Mouse (Mus musculus) stomach, embryonic 14.5 days (tissue): ENCODE measurements at regions not wholly inside any gene's neighbourhood (a gene's known extent, or its start where the extent isn't known, plus 50 kb on each side); places are given as distances from the start of the nearest gene placed in this dataset.

ENCODE experiments used
- ATAC-seq: fragments of 200-750 bp; cut with Nextera tagmentation; 2 replicates; pipeline ENCODE4 v1.8.0; 2017; ENCODE audit warnings: low read depth, moderate TSS enrichment; ENCODE audit not compliant: insufficient number of reproducible peaks, insufficient read depth, low FRiP score
- H3K27ac ChIP-seq: fragments of 300-500 bp; sonication (generic); 2 replicates; pipeline ENCODE4 v1.5.1; 2014; ENCODE audit warnings: mild to moderate bottlenecking, low read length, moderate library complexity, mixed read lengths
- H3K27me3 ChIP-seq: fragments of 300-500 bp; sonication (generic); 2 replicates; pipeline ENCODE4 v1.6.1; 2014; ENCODE audit warnings: low read length, control low read depth, mixed read lengths; ENCODE audit not compliant: control insufficient read depth, insufficient read depth
- H3K36me3 ChIP-seq: fragments of 300-500 bp; sonication (generic); 2 replicates; pipeline ENCODE4 v1.6.1; 2014; ENCODE audit warnings: mild to moderate bottlenecking, control low read depth, low read length, moderate library complexity, mixed read lengths; ENCODE audit not compliant: control insufficient read depth, insufficient read depth
- H3K4me1 ChIP-seq: fragments of 300-500 bp; sonication (generic); 2 replicates; pipeline ENCODE4 v1.6.1; 2014; ENCODE audit warnings: low read length, control low read depth, mixed read lengths; ENCODE audit not compliant: control insufficient read depth, insufficient read depth
- H3K4me2 ChIP-seq: fragments of 300-500 bp; sonication (generic); replicated peaks from 2 replicates; pipeline ENCODE4 v1.6.1; 2014; ENCODE audit warnings: low read depth, low read length, control low read depth
- H3K4me3 ChIP-seq: fragments of 300-500 bp; sonication (generic); 2 replicates; pipeline ENCODE4 v1.5.1; 2014; ENCODE audit warnings: low read depth, low read length, control low read depth
- H3K9ac ChIP-seq: fragments of 300-500 bp; sonication (generic); replicated peaks from 2 replicates; pipeline ENCODE4 v1.6.1; 2014; ENCODE audit warnings: low read depth, mild to moderate bottlenecking, control low read depth, low read length, moderate library complexity, mixed read lengths
- H3K9me3 ChIP-seq: fragments of 300-500 bp; sonication (generic); 2 replicates; pipeline ENCODE4 v1.6.1; 2016; ENCODE audit warnings: low read depth, low read length, control low read depth; ENCODE audit not compliant: control insufficient read depth
- WGBS: fragments of 180-500 bp; shearing (Covaris S2); extraction: QIAGEN DNeasy Blood & Tissue Kit; methylation state at CpG from one replicate; pipeline ENCODE4 v1.1.7; 2014; 5-methylcytosine and 5-hydroxymethylcytosine counted together

DNA sequence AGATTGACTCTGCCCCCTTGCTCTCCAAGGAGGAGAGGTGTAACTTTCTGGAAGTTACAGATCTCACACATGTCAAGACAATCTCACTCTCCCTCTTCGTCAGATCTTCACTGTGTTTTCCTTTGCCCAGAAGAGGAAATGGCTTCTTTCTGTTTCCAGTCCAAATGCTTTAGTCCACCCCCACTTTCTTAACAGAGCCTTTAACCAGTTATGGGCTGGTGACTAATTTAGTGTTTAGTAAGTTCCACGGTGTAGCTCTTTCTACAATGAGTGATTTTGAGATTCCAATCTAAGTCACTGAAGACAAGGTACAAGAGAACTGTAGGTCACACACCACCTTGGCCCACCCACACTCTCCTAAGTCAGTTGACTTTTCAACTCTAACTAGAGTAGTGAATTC lies 107.3 kb upstream of the Fn1 start:
- WGBS, result 60% methylated on average over 2 of the region's 2 CpGs
- Histone ChIP-seq H3K27me3 (no peaks in the 10 kb centered on the region), H3K36me3 (no peaks in the 10 kb centered on the region), H3K27ac (no peak overlapping the region), H3K9me3 (no peaks in the 10 kb centered on the region), H3K4me1 (no peaks in the 10 kb centered on the region), H3K4me2 (no peak overlapping the region), H3K9ac (no peak overlapping the region), H3K4me3 (no peak overlapping the region)
- ATAC-seq, result no peak

DNA sequence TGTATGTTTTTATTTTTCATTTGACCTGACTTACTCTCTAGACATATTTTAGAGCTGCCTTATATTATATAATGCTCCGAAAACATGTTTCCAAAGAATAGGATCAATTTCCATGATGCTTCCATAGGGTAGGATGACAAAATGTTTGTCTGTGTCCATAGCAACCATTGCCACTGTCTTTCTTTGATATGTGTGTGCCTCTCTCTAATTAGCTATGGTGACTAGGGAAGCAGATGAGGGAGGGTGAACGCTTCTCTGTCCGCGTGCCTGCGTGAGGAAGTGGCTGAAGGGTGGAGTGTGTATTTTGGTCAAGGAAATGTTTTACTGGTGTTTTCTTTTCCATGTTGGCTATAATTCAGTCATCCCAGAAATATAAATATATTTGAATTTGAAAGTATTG lies 104.2 kb upstream of the Fn1 start:
- Histone ChIP-seq H3K27me3 (no peaks in the 10 kb centered on the region), H3K9me3 (peaks cover 7% of the 10 kb centered on the region; the same call in 1 of the 2 replicates), H3K36me3 (no peaks in the 10 kb centered on the region), H3K4me2 (no peak overlapping the region), H3K4me3 (no peak overlapping the region), H3K9ac (no peak overlapping the region), H3K4me1 (no peaks in the 10 kb centered on the region), H3K27ac (no peak overlapping the region)
- 89% methylated on average over 5 of the region's 5 CpGs for WGBS
- ATAC-seq, result no peak

DNA sequence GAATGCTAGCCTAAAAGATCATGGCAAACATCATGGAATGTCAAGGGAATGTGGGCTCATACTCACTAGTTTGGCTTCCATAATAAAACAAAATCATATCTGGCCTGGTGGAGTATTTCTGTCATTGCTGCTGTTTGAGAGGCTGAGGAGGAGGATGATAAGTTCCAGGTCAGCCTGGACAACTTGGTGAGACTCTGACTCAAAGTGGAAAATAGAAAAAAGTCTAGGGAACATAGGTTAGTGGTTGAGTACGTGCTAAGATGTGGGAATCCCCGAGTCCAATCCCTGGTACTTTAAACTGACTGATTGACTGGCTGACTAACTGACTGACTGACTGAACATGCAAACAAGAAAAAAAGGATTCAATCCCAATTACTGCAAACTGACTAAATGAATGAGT lies 103.2 kb upstream of the Fn1 start:
- Histone ChIP-seq H3K36me3 (no peaks in the 10 kb centered on the region), H3K4me2 (no peak overlapping the region), H3K27ac (no peak overlapping the region), H3K4me1 (no peaks in the 10 kb centered on the region), H3K27me3 (no peaks in the 10 kb centered on the region), H3K9me3 (peaks cover 7% of the 10 kb centered on the region; the same call in 1 of the 2 replicates), H3K4me3 (no peak overlapping the region), H3K9ac (no peak overlapping the region)
- no peak for ATAC-seq
- 83% methylated on average over 2 of the region's 2 CpGs for WGBS

DNA sequence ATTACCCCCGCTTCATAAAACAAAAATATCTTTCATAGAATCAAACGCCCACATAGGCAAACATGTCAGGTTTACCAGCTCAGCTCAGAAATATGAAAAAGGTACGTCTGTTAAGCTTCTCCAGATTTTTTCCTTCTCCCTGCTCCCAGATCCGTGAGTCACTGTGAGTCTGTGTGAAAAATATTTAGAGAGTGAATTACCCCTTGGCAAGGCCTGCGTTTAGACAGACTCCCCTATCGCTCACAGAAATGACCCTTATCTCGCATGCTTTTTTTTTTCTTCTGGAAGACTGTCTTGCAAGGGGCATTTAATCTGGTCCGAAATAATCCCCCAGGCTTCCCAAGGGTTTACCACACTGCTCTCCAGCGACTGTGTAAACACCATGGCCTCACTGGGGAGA lies 102.4 kb upstream of the Fn1 start:
- no peak overlapping the region for H3K4me3 ChIP-seq
- no peaks in the 10 kb centered on the region for H3K36me3 ChIP-seq
- no peak overlapping the region for H3K4me2 ChIP-seq
- no peaks in the 10 kb centered on the region for H3K27me3 ChIP-seq
- H3K9ac ChIP-seq, result no peak overlapping the region
- H3K4me1 ChIP-seq, result no peaks in the 10 kb centered on the region
- H3K27ac ChIP-seq, result no peak overlapping the region
- 27% methylated on average over 9 of the region's 9 CpGs for WGBS
- ATAC-seq, result no peak
- peaks cover 7% of the 10 kb centered on the region; the same call in 1 of the 2 replicates for H3K9me3 ChIP-seq

DNA sequence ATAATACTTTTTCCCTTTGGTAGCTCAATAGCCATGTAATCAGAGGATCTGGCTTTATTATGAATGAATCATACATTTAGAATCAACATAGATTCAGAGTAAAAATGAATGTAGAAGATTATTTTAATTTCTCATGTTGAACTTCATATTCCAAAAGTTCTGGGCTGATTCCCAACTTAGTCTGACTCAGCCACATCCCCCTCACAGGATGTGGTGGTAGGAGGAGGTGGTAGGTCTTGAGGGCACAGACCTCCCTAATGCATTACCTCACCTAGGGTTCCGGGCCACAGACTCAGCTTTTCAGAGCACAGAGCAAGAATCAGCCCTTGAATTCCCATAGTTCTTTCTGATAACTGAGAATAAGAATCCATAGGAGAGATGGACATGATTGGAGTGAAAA lies 99.4 kb upstream of the Fn1 start:
- ATAC-seq, result no peak
- Histone ChIP-seq H3K27me3 (no peaks in the 10 kb centered on the region), H3K9me3 (peaks cover 7% of the 10 kb centered on the region; the same call in 1 of the 2 replicates), H3K4me2 (no peak overlapping the region), H3K9ac (no peak overlapping the region), H3K36me3 (no peaks in the 10 kb centered on the region), H3K4me1 (no peaks in the 10 kb centered on the region), H3K27ac (no peak overlapping the region), H3K4me3 (no peak overlapping the region)
- 86% methylated on average over 1 of the region's 1 CpGs for WGBS

DNA sequence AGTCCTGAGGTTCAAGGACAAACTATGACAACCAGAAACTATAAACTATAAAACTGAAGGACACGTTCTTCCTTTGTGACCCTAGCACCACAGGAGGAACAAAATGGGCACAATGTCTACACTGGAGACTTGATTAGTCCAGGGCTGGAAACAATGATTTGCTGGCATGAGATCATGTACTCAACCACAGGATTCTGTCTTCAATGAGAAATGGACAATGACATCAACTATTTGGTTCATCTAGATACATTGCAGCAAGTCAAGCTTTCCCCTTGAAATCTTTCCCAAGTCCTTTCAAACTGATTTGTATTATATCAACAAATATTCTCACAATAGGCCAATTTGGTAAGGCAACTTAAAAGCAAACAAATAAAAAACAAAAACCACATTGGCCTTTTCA lies 98.6 kb upstream of the Fn1 start:
- Histone ChIP-seq H3K4me3 (no peak overlapping the region), H3K27ac (no peak overlapping the region), H3K27me3 (no peaks in the 10 kb centered on the region), H3K9me3 (peaks cover 7% of the 10 kb centered on the region; the same call in 1 of the 2 replicates), H3K9ac (no peak overlapping the region), H3K4me2 (no peak overlapping the region), H3K36me3 (no peaks in the 10 kb centered on the region), H3K4me1 (no peaks in the 10 kb centered on the region)
- 81% methylated on average over 1 of the region's 1 CpGs for WGBS
- ATAC-seq, result no peak

DNA sequence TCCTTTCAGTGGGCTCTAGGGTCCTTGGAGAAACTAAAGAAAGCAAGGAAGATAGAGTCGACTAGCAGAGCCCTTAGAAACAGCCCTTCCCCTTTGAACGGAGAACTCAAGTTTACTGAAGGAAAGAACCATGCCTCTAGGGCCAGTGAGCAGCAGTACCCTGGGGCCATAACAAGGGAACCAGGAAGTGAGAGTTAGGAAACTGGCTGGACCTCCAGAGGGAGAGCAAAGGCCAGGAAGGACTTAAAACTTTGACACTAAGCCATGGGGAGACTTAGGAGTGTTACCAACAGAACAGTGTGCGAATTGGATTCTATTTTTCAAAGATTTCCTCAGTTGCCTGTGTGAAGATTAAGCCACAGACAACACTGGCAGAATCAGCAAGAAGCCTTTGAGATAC lies 82.6 kb upstream of the Fn1 start:
- no peaks in the 10 kb centered on the region for H3K27me3 ChIP-seq
- no peak overlapping the region for H3K4me3 ChIP-seq
- no peak for ATAC-seq
- no peak overlapping the region for H3K4me2 ChIP-seq
- H3K36me3 ChIP-seq, result no peaks in the 10 kb centered on the region
- no peak overlapping the region for H3K27ac ChIP-seq
- no peaks in the 10 kb centered on the region for H3K4me1 ChIP-seq
- H3K9ac ChIP-seq, result no peak overlapping the region
- WGBS, result 71% methylated on average over 3 of the region's 3 CpGs
- H3K9me3 ChIP-seq, result no peaks in the 10 kb centered on the region

DNA sequence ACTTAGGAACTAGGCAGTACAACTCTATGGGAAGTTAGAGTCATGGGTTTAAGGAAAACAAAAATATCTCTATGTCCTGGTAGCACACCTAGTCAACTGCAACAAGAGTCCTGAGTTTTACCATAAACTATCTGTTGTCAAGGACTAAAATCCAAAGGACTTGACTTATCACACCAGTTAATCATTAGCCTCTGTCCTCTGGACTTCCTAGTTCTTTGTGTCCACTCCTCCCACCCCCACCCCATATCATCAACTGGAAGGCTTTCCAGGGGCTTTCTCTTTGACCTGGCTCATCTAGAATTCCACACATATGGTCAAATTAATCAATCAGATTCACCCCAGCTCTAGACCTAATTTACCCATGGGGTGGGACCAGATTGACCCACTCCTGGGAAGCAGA lies 78.6 kb upstream of the Fn1 start:
- Histone ChIP-seq H3K27me3 (no peaks in the 10 kb centered on the region), H3K4me3 (no peak overlapping the region), H3K9ac (no peak overlapping the region), H3K4me2 (no peak overlapping the region), H3K36me3 (no peaks in the 10 kb centered on the region), H3K9me3 (no peaks in the 10 kb centered on the region), H3K4me1 (no peaks in the 10 kb centered on the region), H3K27ac (no peak overlapping the region)
- no peak for ATAC-seq

DNA sequence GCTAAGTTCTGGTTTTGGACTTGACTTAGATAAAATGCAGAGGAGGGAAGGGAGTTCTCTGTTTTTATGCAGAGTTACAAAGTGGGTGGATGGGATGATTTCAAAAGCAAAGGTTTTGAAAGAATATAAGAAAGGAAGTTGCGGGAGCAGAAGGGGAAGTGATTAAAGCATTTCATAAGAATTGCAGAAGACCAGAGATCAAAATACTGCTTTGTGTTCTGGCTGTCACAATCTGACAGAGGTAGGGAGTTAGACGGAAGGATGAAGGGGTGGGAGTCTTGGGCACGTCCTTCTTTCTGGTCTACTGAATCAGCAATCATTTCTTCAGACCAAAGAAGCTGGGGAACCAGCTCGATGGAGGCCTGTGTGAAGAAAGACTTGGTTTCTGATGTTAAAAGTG lies 78.0 kb upstream of the Fn1 start:
- Histone ChIP-seq H3K9me3 (no peaks in the 10 kb centered on the region), H3K9ac (no peak overlapping the region), H3K4me1 (no peaks in the 10 kb centered on the region), H3K36me3 (no peaks in the 10 kb centered on the region), H3K4me3 (no peak overlapping the region), H3K27me3 (no peaks in the 10 kb centered on the region), H3K4me2 (no peak overlapping the region), H3K27ac (no peak overlapping the region)
- 78% methylated on average over 4 of the region's 4 CpGs for WGBS
- ATAC-seq, result no peak
